Mouse (Mus musculus): ENCODE data around the gene Hsd17b2. TPM values are rescaled to one million over a fixed set of nuclear protein-coding genes. Genes with fewer than 3 reads are reported as not detected.

The Hsd17b2 gene
- polyA plus RNA-seq, 1 experiment from 2014 or later = not detected

GRCm38 (mm10) chr8:117747428-117747827, 45.7 kb downstream of the Hsd17b2 start:
- ATAC-seq (replicated peaks; ENCODE audit: low FRiP score) (no peak), DNase-seq (ENCODE audit: low spot score) (no peak)
- Histone ChIP-seq H3K4me3 (ENCODE audit: low read depth, low read length) (no peak overlapping the region), H3K27ac (ENCODE audit: low read depth, low read length) (no peak overlapping the region), H3K9me3 (ENCODE audit: control insufficient read depth, low read length) (no peaks in the 10 kb centered on the region), H3K9ac (ENCODE audit: low read length) (no peak overlapping the region), H3K36me3 (ENCODE audit: control insufficient read depth, insufficient read depth, low read length) (no peaks in the 10 kb centered on the region), H3K4me1 (replicated peaks; ENCODE audit: control insufficient read depth, insufficient read depth, low read length) (no peaks in the 10 kb centered on the region), H3K4me2 (ENCODE audit: low read depth, low read length, severe bottlenecking) (no peak overlapping the region), H3K27me3 (ENCODE audit: control insufficient read depth, insufficient read depth, low read length) (no peaks in the 10 kb centered on the region)
- 62% methylated on average over 2 of the region's 2 CpGs for WGBS

- H3K4me1 ChIP-seq (replicated peaks; ENCODE audit: control insufficient read depth, insufficient read depth, low read length) = no peaks in the 10 kb centered on the region
- no peak overlapping the region for H3K9ac ChIP-seq (ENCODE audit: low read length)
- no peak overlapping the region for H3K4me3 ChIP-seq (ENCODE audit: low read depth, low read length)
- ATAC-seq (replicated peaks; ENCODE audit: low FRiP score) (no peak), DNase-seq (ENCODE audit: low spot score) (no peak)
- H3K9me3 ChIP-seq (ENCODE audit: control insufficient read depth, low read length) = no peaks in the 10 kb centered on the region
- no peak overlapping the region for H3K27ac ChIP-seq (ENCODE audit: low read depth, low read length)
- WGBS = 87% methylated on average over 8 of the region's 9 CpGs
- no peak overlapping the region for H3K4me2 ChIP-seq (ENCODE audit: low read depth, low read length, severe bottlenecking)
- H3K36me3 ChIP-seq (ENCODE audit: control insufficient read depth, insufficient read depth, low read length) = no peaks in the 10 kb centered on the region
- no peaks in the 10 kb centered on the region for H3K27me3 ChIP-seq (ENCODE audit: control insufficient read depth, insufficient read depth, low read length)
Observed at GRCm38 (mm10) chr8:117747886-117748730, 46.4 kb downstream of the Hsd17b2 start.

GRCm38 (mm10) chr8:117749436-117749835, 47.7 kb downstream of the Hsd17b2 start:
- ATAC-seq (replicated peaks; ENCODE audit: low FRiP score) = no peak

GRCm38 (mm10) chr8:117757900-117758299, 56.2 kb downstream of the Hsd17b2 start:
- 87% methylated on average over 11 of the region's 11 CpGs for WGBS
- no peak overlapping the region for H3K4me2 ChIP-seq (ENCODE audit: low read depth, low read length, severe bottlenecking)
- H3K9me3 ChIP-seq (ENCODE audit: control insufficient read depth, low read length) = no peaks in the 10 kb centered on the region
- H3K36me3 ChIP-seq (ENCODE audit: control insufficient read depth, insufficient read depth, low read length) = no peaks in the 10 kb centered on the region
- ATAC-seq (replicated peaks; ENCODE audit: low FRiP score) (no peak), DNase-seq (ENCODE audit: low spot score) (no peak)
- H3K27ac ChIP-seq (ENCODE audit: low read depth, low read length) = no peak overlapping the region
- no peak overlapping the region for H3K9ac ChIP-seq (ENCODE audit: low read length)
- H3K4me3 ChIP-seq (ENCODE audit: low read depth, low read length) = no peak overlapping the region
- no peaks in the 10 kb centered on the region for H3K4me1 ChIP-seq (replicated peaks; ENCODE audit: control insufficient read depth, insufficient read depth, low read length)
- no peaks in the 10 kb centered on the region for H3K27me3 ChIP-seq (ENCODE audit: control insufficient read depth, insufficient read depth, low read length)

More at GRCm38 (mm10) chr8:117749436-117749835, 47.7 kb downstream of the Hsd17b2 start:
- 51% methylated on average over 2 of the region's 2 CpGs for WGBS
- H3K4me1 ChIP-seq (replicated peaks; ENCODE audit: control insufficient read depth, insufficient read depth, low read length) = no peaks in the 10 kb centered on the region
- H3K4me3 ChIP-seq (ENCODE audit: low read depth, low read length) = no peak overlapping the region
- no peaks in the 10 kb centered on the region for H3K27me3 ChIP-seq (ENCODE audit: control insufficient read depth, insufficient read depth, low read length)
- no peaks in the 10 kb centered on the region for H3K9me3 ChIP-seq (ENCODE audit: control insufficient read depth, low read length)
- no peak overlapping the region for H3K4me2 ChIP-seq (ENCODE audit: low read depth, low read length, severe bottlenecking)
- H3K36me3 ChIP-seq (ENCODE audit: control insufficient read depth, insufficient read depth, low read length) = no peaks in the 10 kb centered on the region
- H3K27ac ChIP-seq (ENCODE audit: low read depth, low read length) = no peak overlapping the region
- DNase-seq (ENCODE audit: low spot score) = no peak
- H3K9ac ChIP-seq (ENCODE audit: low read length) = no peak overlapping the region

- Histone ChIP-seq H3K36me3 (ENCODE audit: control insufficient read depth, insufficient read depth, low read length) (no peaks in the 10 kb centered on the region), H3K4me3 (ENCODE audit: low read depth, low read length) (no peak overlapping the region), H3K9ac (ENCODE audit: low read length) (no peak overlapping the region), H3K4me1 (replicated peaks; ENCODE audit: control insufficient read depth, insufficient read depth, low read length) (no peaks in the 10 kb centered on the region), H3K4me2 (ENCODE audit: low read depth, low read length, severe bottlenecking) (no peak overlapping the region), H3K27me3 (ENCODE audit: control insufficient read depth, insufficient read depth, low read length) (no peaks in the 10 kb centered on the region), H3K9me3 (ENCODE audit: control insufficient read depth, low read length) (no peaks in the 10 kb centered on the region), H3K27ac (ENCODE audit: low read depth, low read length) (no peak overlapping the region)
- ATAC-seq (replicated peaks; ENCODE audit: low FRiP score) (no peak), DNase-seq (ENCODE audit: low spot score) (no peak)
- 85% methylated on average over 6 of the region's 6 CpGs for WGBS
Observed at GRCm38 (mm10) chr8:117762776-117763175, 61.1 kb downstream of the Hsd17b2 start.

- 82% methylated on average over 4 of the region's 4 CpGs for WGBS
- no peak for ATAC-seq (replicated peaks; ENCODE audit: low FRiP score)
Observed at GRCm38 (mm10) chr8:117764625-117765024, 62.9 kb downstream of the Hsd17b2 start.

GRCm38 (mm10) chr8:117765947-117766346, 64.2 kb downstream of the Hsd17b2 start:
- no peaks in the 10 kb centered on the region for H3K36me3 ChIP-seq (ENCODE audit: control insufficient read depth, insufficient read depth, low read length)
- H3K9me3 ChIP-seq (ENCODE audit: control insufficient read depth, low read length) = no peaks in the 10 kb centered on the region
- no peak overlapping the region for H3K4me2 ChIP-seq (ENCODE audit: low read depth, low read length, severe bottlenecking)
- 85% methylated on average over 5 of the region's 5 CpGs for WGBS
- H3K4me3 ChIP-seq (ENCODE audit: low read depth, low read length) = no peak overlapping the region
- no peaks in the 10 kb centered on the region for H3K4me1 ChIP-seq (replicated peaks; ENCODE audit: control insufficient read depth, insufficient read depth, low read length)
- ATAC-seq (replicated peaks; ENCODE audit: low FRiP score) = no peak
- DNase-seq (ENCODE audit: low spot score) = no peak
- H3K9ac ChIP-seq (ENCODE audit: low read length) = no peak overlapping the region
- H3K27me3 ChIP-seq (ENCODE audit: control insufficient read depth, insufficient read depth, low read length) = no peaks in the 10 kb centered on the region
- H3K27ac ChIP-seq (ENCODE audit: low read depth, low read length) = no peak overlapping the region

More at GRCm38 (mm10) chr8:117764625-117765024, 62.9 kb downstream of the Hsd17b2 start:
- H3K4me1 ChIP-seq (replicated peaks; ENCODE audit: control insufficient read depth, insufficient read depth, low read length) = no peaks in the 10 kb centered on the region
- no peaks in the 10 kb centered on the region for H3K27me3 ChIP-seq (ENCODE audit: control insufficient read depth, insufficient read depth, low read length)
- H3K27ac ChIP-seq (ENCODE audit: low read depth, low read length) = no peak overlapping the region
- no peaks in the 10 kb centered on the region for H3K36me3 ChIP-seq (ENCODE audit: control insufficient read depth, insufficient read depth, low read length)
- H3K4me3 ChIP-seq (ENCODE audit: low read depth, low read length) = no peak overlapping the region
- DNase-seq (ENCODE audit: low spot score) = no peak
- no peak overlapping the region for H3K9ac ChIP-seq (ENCODE audit: low read length)
- H3K9me3 ChIP-seq (ENCODE audit: control insufficient read depth, low read length) = no peaks in the 10 kb centered on the region
- H3K4me2 ChIP-seq (ENCODE audit: low read depth, low read length, severe bottlenecking) = no peak overlapping the region

- ATAC-seq (replicated peaks; ENCODE audit: low FRiP score) (no peak), DNase-seq (ENCODE audit: low spot score) (no peak)
- H3K4me3 ChIP-seq (ENCODE audit: low read depth, low read length) = no peak overlapping the region
- no peak overlapping the region for H3K27ac ChIP-seq (ENCODE audit: low read depth, low read length)
- H3K4me1 ChIP-seq (replicated peaks; ENCODE audit: control insufficient read depth, insufficient read depth, low read length) = no peaks in the 10 kb centered on the region
- no peak overlapping the region for H3K4me2 ChIP-seq (ENCODE audit: low read depth, low read length, severe bottlenecking)
- no peaks in the 10 kb centered on the region for H3K36me3 ChIP-seq (ENCODE audit: control insufficient read depth, insufficient read depth, low read length)
- H3K9me3 ChIP-seq (ENCODE audit: control insufficient read depth, low read length) = no peaks in the 10 kb centered on the region
- no peaks in the 10 kb centered on the region for H3K27me3 ChIP-seq (ENCODE audit: control insufficient read depth, insufficient read depth, low read length)
- WGBS = 75% methylated on average over 7 of the region's 7 CpGs
- no peak overlapping the region for H3K9ac ChIP-seq (ENCODE audit: low read length)
Observed at GRCm38 (mm10) chr8:117768971-117769370, 67.3 kb downstream of the Hsd17b2 start.

All from forebrain, embryonic 11.5 days (tissue).